ENCODE assay signal across 22 mouse cellular contexts in the genomic region with DNA sequence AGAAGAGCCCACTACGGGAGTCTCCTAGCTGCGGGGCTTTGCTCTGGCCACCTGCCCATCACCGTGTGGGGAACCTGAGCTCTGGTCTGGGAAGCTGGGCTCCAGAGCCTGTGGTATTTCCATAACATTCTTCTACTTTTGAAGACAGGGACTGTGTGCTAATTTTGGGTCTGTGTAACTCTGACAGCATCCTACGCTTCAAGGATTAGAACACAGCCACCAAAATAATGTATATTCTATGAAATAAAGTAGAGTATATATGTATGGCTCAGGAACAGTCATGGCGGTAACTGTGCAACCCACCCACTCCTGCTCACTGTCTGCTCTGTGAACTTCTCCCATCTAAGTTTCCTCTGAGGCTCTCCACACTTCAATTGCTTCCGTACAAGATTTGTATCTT.
A peak's percentile ranks its signal among the peaks of the same experiment; 100 is the strongest.
DNase-seq lines count a peak whose midpoint lies in the region; ATAC-seq lines count a peak whose summit lies in the region.
"Had no signal": no experiment of that assay in that cellular context is flagged by ENCODE, and none has a peak within 500 bp of the region (broad histone marks: within the 10 kb centered on the region; RNA-seq: fewer than 3 reads in every experiment).

No protein-coding gene starts in this region.

- intact Hi-C loops in left cerebral cortex, postnatal 14 days (cut with DNase I) = no loop called here
- intact Hi-C loops in left cerebral cortex, postnatal 4 days (cut with DNase I) = no loop called here

- DNase-seq in frontal cortex, postnatal 10 days (ENCODE audit: low spot score in 2 of 2) = no peak
- DNase-seq in left cerebral cortex, adult 11 months (ENCODE audit: low spot score) = peak; percentile 17
- DNase-seq in left cerebral cortex, adult 8-10 months (ENCODE audit: low spot score in 2 of 2) = no peak
- peak; percentile 39 to 64 for DNase-seq in left cerebral cortex, postnatal 14 days (ENCODE audit: low spot score in 2 of 2)
- no peak for DNase-seq in left cerebral cortex, postnatal 4 days
- DNase-seq in spleen, postnatal 10 days (ENCODE audit: low spot score in 2 of 2) = no peak
- DNase-seq: adrenal gland, adult 8-10 months; adrenal gland, postnatal 14 days; adrenal gland, postnatal 36 days; B cell, adult 2 months; cerebellum, adult 11 months; cerebellum, adult 18-20 months; cerebellum, adult 8-10 months; cerebellum, adult 9-11 months; cerebellum, postnatal 14 days; cerebellum, postnatal 36 days; embryo, embryonic 11 days had no signal

- peak; percentile 79 for ATAC-seq in frontal cortex, adult (ENCODE audit: low TSS enrichment)
- ATAC-seq: activated CD4-positive, CD25-positive, alpha-beta regulatory T cell, adult 4 months; CD4-positive, CD25-positive, alpha-beta regulatory T cell, adult 4 months; forebrain, embryonic 14.5 days; Patski had no signal

Comparison
In these comparisons a context has a peak if more than half of its experiments do, and no peak if none do; other contexts are left out.
1. DNase-seq: peak in left cerebral cortex, adult 11 months (single experiment) and left cerebral cortex, postnatal 14 days (2 of 2); none in frontal cortex, postnatal 10 days (0 of 2), left cerebral cortex, adult 8-10 months (0 of 2), left cerebral cortex, postnatal 4 days (single experiment) and spleen, postnatal 10 days (0 of 2).